Mouse (Mus musculus) lung, adult 2 months (tissue): ENCODE data around the gene Ryr2. TPM values are rescaled to one million over a fixed set of nuclear protein-coding genes. Genes with fewer than 3 reads are reported as not detected.
"Not testable (repeated sequence)": the region's sequence is repeated elsewhere in the genome, so short reads cannot be mapped to it uniquely, and the experiment has no call there.

Experiments used
- DNase-seq: peaks from one replicate; pipeline ENCODE4 v3.0.0; 2022
- H3K4me1 ChIP-seq: fragments of 200-500 bp; 2 replicates; pipeline ENCODE4 v1.6.1; 2011; ENCODE audit warnings: low read length; ENCODE audit not compliant: control insufficient read depth, insufficient read depth
- H3K4me3 ChIP-seq: fragments of 200-500 bp; replicated peaks from 2 replicates; pipeline ENCODE3; 2011; ENCODE audit warnings: low read depth, mild to moderate bottlenecking, control low read depth, low read length; ENCODE audit errors: extremely low read depth
- CTCF ChIP-seq: fragments of 200-500 bp; IDR thresholded peaks from 2 replicates; pipeline ENCODE4 v1.5.1; 2011; ENCODE audit warnings: mild to moderate bottlenecking, low read length, control low read depth; ENCODE audit not compliant: insufficient read depth
- POLR2A ChIP-seq: fragments of 200-500 bp; IDR thresholded peaks from 2 replicates; pipeline ENCODE4 v1.6.1; 2011; ENCODE audit warnings: low read depth, mild to moderate bottlenecking, control low read depth, low read length, borderline replicate concordance; ENCODE audit errors: extremely low read depth
- WGBS: fragments of 180-500 bp; shearing (Covaris S2); methylation state at CpG from one replicate; pipeline ENCODE4 v1.1.7; 2018; 5-methylcytosine and 5-hydroxymethylcytosine counted together
- polyA plus RNA-seq: library from polyadenylated mRNA; depleted of rRNA; stranded (reverse); fragments of >200 nt; gene quantifications from 2 replicates; pipeline ENCODE4 v1.2.3, GENCODE M21; 2012

Ryr2 gene
- polyA plus RNA-seq, 1 experiment, result 4.1 TPM

GRCm38 (mm10) chr13:11567376-11567775 is 539.4 kb downstream of the Ryr2 start:
- TF ChIP-seq POLR2A (no peak), CTCF (no peak)
- Histone ChIP-seq H3K4me3 (no peak overlapping the region), H3K4me1 (no peaks in the 10 kb centered on the region)
- DNase-seq, result no peak

DNA sequence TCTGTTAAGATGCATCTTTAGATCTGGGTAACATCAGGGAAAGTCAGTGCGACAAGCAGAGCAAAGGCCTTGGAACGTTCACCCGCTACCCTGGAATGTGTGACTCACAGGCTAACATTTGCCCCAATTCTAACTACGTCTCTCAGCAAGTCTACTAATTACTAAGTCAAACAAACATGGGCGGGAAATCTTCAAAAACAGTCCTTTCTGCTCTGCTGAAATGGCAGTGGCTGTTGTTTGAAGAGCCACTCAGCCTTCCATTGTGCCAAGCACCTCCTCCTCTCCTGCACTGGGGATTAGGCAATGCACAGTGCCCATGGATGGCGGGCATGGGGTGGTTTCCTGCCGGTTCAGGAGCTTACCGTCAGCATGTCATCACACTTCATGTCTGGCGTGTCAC is 540.3 kb downstream of the Ryr2 start:
- Histone ChIP-seq H3K4me1 (no peaks in the 10 kb centered on the region), H3K4me3 (no peak overlapping the region)
- no peak for TF ChIP-seq CTCF
- TF ChIP-seq POLR2A, result no peak
- no peak for DNase-seq
- 52% methylated on average over 9 of the region's 9 CpGs for WGBS

DNA sequence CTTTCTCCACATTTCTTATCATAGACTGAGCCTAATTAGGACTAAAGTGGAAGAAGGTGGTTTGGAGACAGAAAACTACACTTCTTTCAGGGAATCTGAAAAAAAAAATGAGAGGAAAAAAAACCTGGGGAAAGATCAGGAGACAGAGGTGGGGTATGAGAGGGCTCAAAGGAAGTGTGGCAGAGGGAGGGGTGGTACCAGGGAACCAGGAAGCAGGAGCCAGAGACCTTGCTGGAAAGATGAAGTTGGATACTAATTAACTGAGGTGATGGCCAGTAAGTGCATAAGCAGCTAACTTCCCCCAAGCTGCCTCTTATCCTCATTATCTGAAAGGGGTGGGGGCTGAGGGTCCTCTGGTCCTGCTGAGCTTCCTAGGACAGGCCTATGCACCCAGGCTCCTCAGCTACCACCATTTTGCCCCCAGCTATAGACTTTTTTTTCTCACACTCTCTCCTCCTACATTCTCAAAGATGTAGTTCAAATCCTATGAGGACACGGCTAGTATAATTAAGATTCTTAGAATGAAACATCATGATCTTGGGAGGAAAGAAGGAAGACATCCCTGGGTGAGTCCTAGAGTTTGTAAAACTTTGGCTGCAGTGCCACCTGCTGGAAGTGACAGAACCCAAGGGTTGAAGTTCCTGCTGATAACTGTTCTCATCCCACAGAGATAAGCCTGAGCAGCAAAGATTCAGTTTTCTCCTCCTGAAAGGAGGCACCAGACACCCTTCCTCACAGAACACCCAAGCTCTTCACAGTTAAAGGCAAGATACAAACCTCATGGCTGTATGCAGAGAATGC is 543.3 kb downstream of the Ryr2 start:
- WGBS, result 23% methylated on average over 1 of the region's 1 CpGs
- TF ChIP-seq CTCF (peak; percentile 41; the same call in 1 of the 2 replicates), POLR2A (no peak)
- no peaks in the 10 kb centered on the region for H3K4me1 ChIP-seq
- no peak overlapping the region for H3K4me3 ChIP-seq
- peak; percentile 11 for DNase-seq

GRCm38 (mm10) chr13:11549644-11550043 is 557.1 kb downstream of the Ryr2 start:
- WGBS, result 85% methylated on average over 3 of the region's 3 CpGs
- H3K4me1 ChIP-seq, result no peaks in the 10 kb centered on the region
- DNase-seq, result no peak
- H3K4me3 ChIP-seq, result no peak overlapping the region
- TF ChIP-seq POLR2A, result no peak
- TF ChIP-seq CTCF, result no peak

- DNase-seq, H3K4me1 ChIP-seq, H3K4me3 ChIP-seq: not testable (repeated sequence)
- WGBS, result 56% methylated on average over 15 of the region's 15 CpGs
Observed at GRCm38 (mm10) chr13:11549136-11549535, 557.6 kb downstream of the Ryr2 start.

DNA sequence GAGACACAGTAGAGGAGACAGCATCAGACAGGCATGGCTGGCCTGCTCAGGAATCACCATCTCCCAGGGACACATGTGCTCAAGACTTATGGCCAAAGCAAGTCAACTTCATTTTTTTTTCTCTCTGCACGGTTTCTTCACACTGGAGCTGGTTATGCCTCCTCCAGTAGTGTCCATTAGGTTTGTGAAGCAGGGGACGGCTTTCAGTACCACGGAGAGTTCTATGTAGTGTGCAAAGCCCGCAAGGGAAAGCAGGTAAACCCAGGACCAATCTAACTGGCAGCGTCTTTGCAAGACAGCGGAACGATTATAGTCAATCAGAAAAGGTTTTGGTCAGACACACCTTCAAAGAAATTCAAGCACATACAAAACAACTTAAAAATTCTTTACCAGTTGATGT is 560.9 kb downstream of the Ryr2 start:
- no peak for DNase-seq
- Histone ChIP-seq H3K4me3 (no peak overlapping the region), H3K4me1 (no peaks in the 10 kb centered on the region)
- no peak for TF ChIP-seq CTCF
- TF ChIP-seq POLR2A, result no peak
- 31% methylated on average over 7 of the region's 7 CpGs for WGBS

GRCm38 (mm10) chr13:11542546-11542945 is 564.2 kb downstream of the Ryr2 start:
- Histone ChIP-seq H3K4me3 (no peak overlapping the region), H3K4me1 (no peaks in the 10 kb centered on the region)
- WGBS, result 86% methylated on average over 3 of the region's 3 CpGs
- TF ChIP-seq POLR2A (no peak), CTCF (no peak)
- no peak for DNase-seq

DNA sequence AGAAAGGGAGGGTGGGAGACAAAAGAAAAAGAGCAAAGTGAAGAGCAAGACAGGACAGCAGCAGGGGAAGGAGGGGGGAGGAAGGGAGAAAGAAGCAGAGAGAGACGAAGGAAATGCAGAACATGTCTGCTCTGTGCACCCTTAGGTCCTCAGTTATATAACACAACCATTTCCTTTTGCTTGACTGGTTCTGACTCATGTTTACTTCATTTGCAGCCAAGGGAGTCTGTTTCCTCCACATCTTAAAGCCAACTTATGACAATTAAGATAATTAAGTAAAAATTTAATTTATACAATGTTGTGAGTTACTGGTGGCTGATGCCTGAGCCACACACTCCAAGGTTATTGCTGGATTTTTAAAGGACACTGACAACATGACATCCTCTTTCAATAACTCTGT is 569.9 kb downstream of the Ryr2 start:
- no peak for TF ChIP-seq POLR2A
- no peak for TF ChIP-seq CTCF
- Histone ChIP-seq H3K4me1 (no peaks in the 10 kb centered on the region), H3K4me3 (no peak overlapping the region)
- WGBS, result 37% methylated on average over 1 of the region's 1 CpGs
- DNase-seq, result no peak

GRCm38 (mm10) chr13:11535874-11536273 is 570.9 kb downstream of the Ryr2 start:
- WGBS, result 51% methylated on average over 3 of the region's 3 CpGs
- no peaks in the 10 kb centered on the region for H3K4me1 ChIP-seq
- no peak for DNase-seq
- TF ChIP-seq POLR2A (no peak), CTCF (no peak)
- no peak overlapping the region for H3K4me3 ChIP-seq

- DNase-seq, result no peak
- WGBS, result 26% methylated on average over 2 of the region's 2 CpGs
- Histone ChIP-seq H3K4me1 (no peaks in the 10 kb centered on the region), H3K4me3 (no peak overlapping the region)
- TF ChIP-seq POLR2A, result no peak
- no peak for TF ChIP-seq CTCF
Observed at GRCm38 (mm10) chr13:11533265-11533664, 573.5 kb downstream of the Ryr2 start.

DNA sequence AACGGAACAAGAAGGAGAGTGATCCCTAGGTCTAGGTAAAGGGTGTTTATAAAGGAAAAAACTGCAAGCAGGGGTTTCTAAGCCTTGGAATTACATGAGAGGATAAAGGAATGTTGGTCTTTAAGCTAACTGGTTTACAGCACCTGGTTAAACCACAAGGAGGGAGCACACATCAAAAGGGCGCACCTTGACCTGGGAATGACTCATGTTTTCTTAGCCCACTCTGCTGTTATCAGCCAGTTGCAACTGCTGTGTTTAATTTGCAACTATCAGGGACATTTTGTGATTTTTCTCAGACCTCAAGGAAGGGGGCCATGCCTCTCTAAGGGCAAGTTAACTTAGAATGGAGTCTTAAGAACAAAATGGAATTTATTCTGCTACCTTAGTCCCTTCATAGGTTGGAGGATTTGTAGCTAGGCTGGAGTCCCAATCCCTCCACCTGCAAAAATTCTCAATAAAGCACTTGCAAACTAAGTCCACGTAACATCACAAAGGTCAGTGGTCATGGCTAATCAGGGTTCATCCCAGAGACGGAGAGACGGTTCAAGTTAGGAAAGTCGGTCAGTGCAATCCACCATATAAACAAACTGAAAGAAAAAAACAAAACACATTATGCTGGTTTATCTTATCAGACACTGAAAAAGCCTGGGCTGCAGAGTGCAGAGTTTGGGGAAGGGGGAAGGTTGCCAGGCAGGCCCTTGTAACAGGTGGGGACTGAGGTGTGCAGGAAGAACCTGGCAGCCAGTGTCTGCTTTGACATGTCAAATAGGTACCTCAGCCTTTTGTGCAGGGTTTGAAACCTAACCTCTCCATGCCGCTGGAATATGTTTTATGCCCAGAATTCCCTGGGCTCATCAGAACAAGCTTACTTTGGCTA is 574.5 kb downstream of the Ryr2 start:
- TF ChIP-seq CTCF, result no peak
- no peak for TF ChIP-seq POLR2A
- H3K4me3 ChIP-seq, result no peak overlapping the region
- DNase-seq, result no peak
- WGBS, result 57% methylated on average over 7 of the region's 7 CpGs
- no peaks in the 10 kb centered on the region for H3K4me1 ChIP-seq
